Mouse (Mus musculus) hindbrain, embryonic 15.5 days (tissue): ENCODE measurements around the gene Copb1. TPM values are rescaled to one million over a fixed set of nuclear protein-coding genes. Genes with fewer than 3 reads are reported as not detected.
A peak's percentile ranks its signal among the peaks of the same experiment; 100 is the strongest.

ENCODE experiments used
- ATAC-seq: fragments of 200-750 bp; cut with Nextera tagmentation; 2 replicates; pipeline ENCODE4 v1.8.0; 2017; ENCODE audit warnings: low read depth, moderate number of reproducible peaks, moderate TSS enrichment; ENCODE audit not compliant: low FRiP score
- H3K27ac ChIP-seq: fragments of 300-500 bp; sonication (generic); replicated peaks from 2 replicates; pipeline ENCODE4 v1.5.1; 2015; ENCODE audit warnings: mild to moderate bottlenecking, inconsistent platforms
- H3K27me3 ChIP-seq: fragments of 300-500 bp; sonication (generic); 2 replicates; pipeline ENCODE4 v1.6.1; 2015; ENCODE audit warnings: control low read depth, inconsistent platforms
- H3K36me3 ChIP-seq: fragments of 300-500 bp; sonication (generic); 2 replicates; pipeline ENCODE4 v1.6.1; 2015; ENCODE audit warnings: control low read depth, inconsistent platforms
- H3K4me1 ChIP-seq: fragments of 300-500 bp; sonication (generic); replicated peaks from 2 replicates; pipeline ENCODE4 v1.6.1; 2015; ENCODE audit warnings: control low read depth, inconsistent platforms
- H3K4me2 ChIP-seq: fragments of 300-500 bp; sonication (generic); 2 replicates; pipeline ENCODE4 v1.6.1; 2015; ENCODE audit warnings: moderate library complexity, mild to moderate bottlenecking, inconsistent platforms
- H3K4me3 ChIP-seq: fragments of 300-500 bp; sonication (generic); 2 replicates; pipeline ENCODE4 v1.5.1; 2015; ENCODE audit warnings: mild to moderate bottlenecking, inconsistent platforms
- H3K9ac ChIP-seq: fragments of 300-500 bp; sonication (generic); 2 replicates; pipeline ENCODE4 v1.6.1; 2015; ENCODE audit warnings: inconsistent platforms
- H3K9me3 ChIP-seq: fragments of 300-500 bp; sonication (generic); 2 replicates; pipeline ENCODE4 v1.6.1; 2016; ENCODE audit warnings: control low read depth, inconsistent platforms
- WGBS: fragments of 180-500 bp; shearing (Covaris S2); methylation state at CpG from one replicate; pipeline ENCODE4 v1.1.7; 2015; 5-methylcytosine and 5-hydroxymethylcytosine counted together
- polyA plus RNA-seq: library from polyadenylated mRNA; unstranded; fragments of >200 nt; fragmentation: Nextera tagmentation; extraction: Ambion mirVana; gene quantifications from 2 replicates; pipeline ENCODE4 v1.2.1, GENCODE M21; 2015

Copb1 gene
- polyA plus RNA-seq, 1 experiment from 2014 or later, result 86.6 TPM

GRCm38 (mm10) chr7:114192581-114192980 lies 61.9 kb downstream of the Copb1 start:
- H3K9ac ChIP-seq, result no peak overlapping the region
- H3K4me2 ChIP-seq, result no peak overlapping the region
- no peak for ATAC-seq
- H3K9me3 ChIP-seq, result no peaks in the 10 kb centered on the region
- no peaks in the 10 kb centered on the region for H3K4me1 ChIP-seq
- H3K4me3 ChIP-seq, result no peak overlapping the region
- H3K27ac ChIP-seq, result no peak overlapping the region
- no peaks in the 10 kb centered on the region for H3K27me3 ChIP-seq
- WGBS, result 25% methylated on average over 3 of the region's 3 CpGs
- no peaks in the 10 kb centered on the region for H3K36me3 ChIP-seq

GRCm38 (mm10) chr7:114183416-114183815 lies 71.1 kb downstream of the Copb1 start:
- Histone ChIP-seq H3K27ac (no peak overlapping the region), H3K27me3 (no peaks in the 10 kb centered on the region), H3K4me2 (no peak overlapping the region), H3K9me3 (no peaks in the 10 kb centered on the region), H3K36me3 (no peaks in the 10 kb centered on the region), H3K9ac (no peak overlapping the region), H3K4me1 (peaks cover 5% of the 10 kb centered on the region), H3K4me3 (no peak overlapping the region)
- ATAC-seq, result no peak
- WGBS, result 72% methylated on average over 6 of the region's 6 CpGs

- no peak overlapping the region for H3K27ac ChIP-seq
- H3K4me3 ChIP-seq, result no peak overlapping the region
- H3K4me1 ChIP-seq, result peaks cover 5% of the 10 kb centered on the region
- no peaks in the 10 kb centered on the region for H3K27me3 ChIP-seq
- no peak overlapping the region for H3K4me2 ChIP-seq
- H3K36me3 ChIP-seq, result no peaks in the 10 kb centered on the region
- ATAC-seq, result no peak
- no peaks in the 10 kb centered on the region for H3K9me3 ChIP-seq
- WGBS, result 83% methylated on average over 3 of the region's 3 CpGs
- no peak overlapping the region for H3K9ac ChIP-seq
These were observed 71.8 kb downstream of the Copb1 start for GRCm38 (mm10) chr7:114182708-114183107.

- peak; percentile 73 for ATAC-seq
- Histone ChIP-seq H3K4me3 (no peak overlapping the region), H3K9ac (no peak overlapping the region), H3K27me3 (no peaks in the 10 kb centered on the region), H3K36me3 (no peaks in the 10 kb centered on the region), H3K4me1 (peaks cover 5% of the 10 kb centered on the region), H3K27ac (no peak overlapping the region), H3K9me3 (no peaks in the 10 kb centered on the region), H3K4me2 (no peak overlapping the region)
- 11% methylated on average over 5 of the region's 5 CpGs for WGBS
These were observed 73.1 kb downstream of the Copb1 start for GRCm38 (mm10) chr7:114181391-114181790.

- H3K9me3 ChIP-seq, result no peaks in the 10 kb centered on the region
- ATAC-seq, result no peak
These were observed 77.9 kb downstream of the Copb1 start for GRCm38 (mm10) chr7:114176588-114176987.

GRCm38 (mm10) chr7:114171354-114172097 lies 83.0 kb downstream of the Copb1 start:
- ATAC-seq, result no peak
- H3K4me1 ChIP-seq, result no peaks in the 10 kb centered on the region

More at GRCm38 (mm10) chr7:114176588-114176987, 77.9 kb downstream of the Copb1 start:
- no peak overlapping the region for H3K27ac ChIP-seq
- no peak overlapping the region for H3K4me2 ChIP-seq
- H3K9ac ChIP-seq, result no peak overlapping the region
- H3K27me3 ChIP-seq, result no peaks in the 10 kb centered on the region
- H3K4me3 ChIP-seq, result no peak overlapping the region
- H3K4me1 ChIP-seq, result peaks cover 4% of the 10 kb centered on the region
- 75% methylated on average over 2 of the region's 2 CpGs for WGBS
- H3K36me3 ChIP-seq, result no peaks in the 10 kb centered on the region

GRCm38 (mm10) chr7:114169996-114170395 lies 84.5 kb downstream of the Copb1 start:
- no peaks in the 10 kb centered on the region for H3K36me3 ChIP-seq
- H3K9me3 ChIP-seq, result no peaks in the 10 kb centered on the region
- no peak overlapping the region for H3K4me3 ChIP-seq
- no peaks in the 10 kb centered on the region for H3K4me1 ChIP-seq
- no peak overlapping the region for H3K9ac ChIP-seq
- no peak overlapping the region for H3K27ac ChIP-seq
- ATAC-seq, result no peak
- WGBS, result 96% methylated on average over 4 of the region's 4 CpGs
- H3K27me3 ChIP-seq, result no peaks in the 10 kb centered on the region
- no peak overlapping the region for H3K4me2 ChIP-seq

More at GRCm38 (mm10) chr7:114171354-114172097, 83.0 kb downstream of the Copb1 start:
- Histone ChIP-seq H3K27ac (no peak overlapping the region), H3K9me3 (no peaks in the 10 kb centered on the region), H3K4me2 (no peak overlapping the region), H3K4me3 (no peak overlapping the region), H3K27me3 (no peaks in the 10 kb centered on the region), H3K36me3 (no peaks in the 10 kb centered on the region), H3K9ac (no peak overlapping the region)
- 77% methylated on average over 8 of the region's 8 CpGs for WGBS

- WGBS, result 75% methylated on average over 2 of the region's 2 CpGs
- Histone ChIP-seq H3K9me3 (no peaks in the 10 kb centered on the region), H3K4me3 (no peak overlapping the region)
These were observed 85.1 kb downstream of the Copb1 start for GRCm38 (mm10) chr7:114169381-114169780.

More at GRCm38 (mm10) chr7:114169381-114169780, 85.1 kb downstream of the Copb1 start:
- Histone ChIP-seq H3K27me3 (no peaks in the 10 kb centered on the region), H3K9ac (no peak overlapping the region), H3K27ac (no peak overlapping the region), H3K4me1 (no peaks in the 10 kb centered on the region), H3K36me3 (no peaks in the 10 kb centered on the region), H3K4me2 (no peak overlapping the region)
- no peak for ATAC-seq

Other genes starting within 250 kb of the Copb1 start
- 18.6 and 19.3 TPM in 2 replicates for gene Rras2, start 136.9 kb downstream of the Copb1 start, polyA plus RNA-seq
- 341 and 365 TPM in 2 replicates for gene Psma1, start 21.4 kb upstream of the Copb1 start, polyA plus RNA-seq
- 4.4 TPM in 2 replicates for gene Pde3b, start 160.6 kb upstream of the Copb1 start, polyA plus RNA-seq